In the genomic region with DNA sequence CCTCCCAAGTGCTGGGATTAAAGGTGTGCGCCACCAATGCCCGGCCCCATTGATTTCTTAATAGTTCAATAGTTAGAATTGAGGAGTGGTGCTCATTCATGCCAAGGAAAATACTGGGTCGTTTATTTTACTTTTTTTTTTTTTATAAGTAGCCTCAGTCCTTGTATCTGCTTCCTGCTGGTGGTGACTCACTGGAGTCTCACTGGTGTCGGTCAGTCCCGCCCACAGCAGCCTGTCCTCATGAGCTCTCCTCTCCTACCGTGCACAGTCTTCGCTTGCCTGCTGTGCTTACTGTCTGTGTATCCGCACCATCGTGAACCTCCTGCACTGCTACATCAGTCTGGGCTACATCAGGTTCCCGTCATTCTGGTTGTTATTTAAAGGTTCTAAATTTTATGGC, we compare ENCODE assay signal across 11 mouse cellular contexts. TPM values are rescaled to one million over a fixed set of nuclear protein-coding genes. Genes with fewer than 3 reads are reported as not detected.
DNase-seq lines count a peak whose midpoint lies in the region; ATAC-seq and TF ChIP-seq lines count a peak whose summit lies in the region.
"Had no signal": no experiment of that assay in that cellular context is flagged by ENCODE, and none has a peak within 500 bp of the region (broad histone marks: within the 10 kb centered on the region; RNA-seq: fewer than 3 reads in every experiment).

No protein-coding gene starts in this region.

- H3K9me3 ChIP-seq in intestine, embryonic 15.5 days = no peaks in the 10 kb centered on the region
- H3K9me3 ChIP-seq in hindbrain, embryonic 16.5 days (ENCODE audit: control insufficient read depth, low read length) = no peaks in the 10 kb centered on the region
- H3K9me3 ChIP-seq: lung, embryonic 15.5 days; neural tube, embryonic 13.5 days had no signal

- H3K4me2 ChIP-seq in intestine, embryonic 15.5 days (replicated peaks) = no peak overlapping the region
- no peak overlapping the region for H3K4me2 ChIP-seq in hindbrain, embryonic 16.5 days (ENCODE audit: low read length)
- H3K4me2 ChIP-seq: lung, embryonic 15.5 days; neural tube, embryonic 13.5 days had no signal

- no peaks in the 10 kb centered on the region for H3K27me3 ChIP-seq in intestine, embryonic 15.5 days (replicated peaks)
- H3K27me3 ChIP-seq in hindbrain, embryonic 16.5 days (replicated peaks; ENCODE audit: control insufficient read depth, insufficient read depth, low read length) = no peaks in the 10 kb centered on the region
- H3K27me3 ChIP-seq in thymus, adult 2 months (ENCODE audit: control insufficient read depth, insufficient read depth, low read length) = no peaks in the 10 kb centered on the region
- H3K27me3 ChIP-seq: lung, embryonic 15.5 days; neural tube, embryonic 13.5 days had no signal

- DNase-seq in left cerebral cortex, adult 18-20 months (ENCODE audit: low spot score in 2 of 2) = peak; percentile 25 to 32
- no peak for DNase-seq in left cerebral cortex, adult 2 months (ENCODE audit: extremely low spot score in 1 of 2, low spot score in 2 of 2)
- peak; percentile 60 for DNase-seq in NIH3T3 (ENCODE audit: low read depth)
- peak; percentile 58 for DNase-seq in adrenal gland, postnatal 25 days
- no peak for DNase-seq in thymus, adult 2 months
- no peak for DNase-seq in gastrocnemius, postnatal 4 days (ENCODE audit: low spot score in 2 of 2)
- DNase-seq: heart, postnatal 36 days had no signal

- H3K36me3 ChIP-seq in intestine, embryonic 15.5 days = peaks cover 10% of the 10 kb centered on the region; the same call in 1 of the 2 replicates
- peaks cover 3% of the 10 kb centered on the region for H3K36me3 ChIP-seq in hindbrain, embryonic 16.5 days (ENCODE audit: control insufficient read depth, insufficient read depth, low read length)
- peaks cover 42% of the 10 kb centered on the region for H3K36me3 ChIP-seq in thymus, adult 2 months (ENCODE audit: control insufficient read depth, insufficient read depth, low read length)

- 67% methylated on average over 10 of the region's 10 CpGs for WGBS in intestine, embryonic 15.5 days
- WGBS in hindbrain, embryonic 16.5 days = 70% methylated on average over 10 of the region's 10 CpGs
- WGBS in thymus, adult 2 months = 82% methylated on average over 10 of the region's 10 CpGs

- H3K27ac ChIP-seq in left cerebral cortex, adult 2 months = no peak overlapping the region
- no peak overlapping the region for H3K27ac ChIP-seq in intestine, embryonic 15.5 days
- H3K27ac ChIP-seq in hindbrain, embryonic 16.5 days (ENCODE audit: low read depth, low read length) = no peak overlapping the region
- no peak overlapping the region for H3K27ac ChIP-seq in thymus, adult 2 months (ENCODE audit: control insufficient read depth, insufficient read depth, low read length)
- H3K27ac ChIP-seq: lung, embryonic 15.5 days; neural tube, embryonic 13.5 days had no signal

- TF ChIP-seq CTCF in left cerebral cortex, adult 2 months (IDR thresholded peaks at IDR 0.05) = no peak
- no peak for TF ChIP-seq CTCF in thymus, adult 2 months (IDR thresholded peaks at IDR 0.05; ENCODE audit: borderline replicate concordance, control insufficient read depth, extremely low read depth, insufficient read depth, low read length, poor library complexity)

- no peak overlapping the region for H3K4me3 ChIP-seq in left cerebral cortex, adult 2 months
- no peak overlapping the region for H3K4me3 ChIP-seq in intestine, embryonic 15.5 days (replicated peaks)
- no peak overlapping the region for H3K4me3 ChIP-seq in hindbrain, embryonic 16.5 days (ENCODE audit: low read length)
- H3K4me3 ChIP-seq in thymus, adult 2 months (ENCODE audit: control insufficient read depth, insufficient read depth, low read length) = no peak overlapping the region
- H3K4me3 ChIP-seq: lung, embryonic 15.5 days; neural tube, embryonic 13.5 days had no signal

- ATAC-seq in intestine, embryonic 15.5 days = peak; percentile 76
- no peak for ATAC-seq in hindbrain, embryonic 16.5 days

- H3K9ac ChIP-seq in intestine, embryonic 15.5 days = no peak overlapping the region
- no peak overlapping the region for H3K9ac ChIP-seq in hindbrain, embryonic 16.5 days (ENCODE audit: low read depth, low read length)
- H3K9ac ChIP-seq: lung, embryonic 15.5 days; neural tube, embryonic 13.5 days had no signal

- intact Hi-C loops in left cerebral cortex, adult 2 months (cut with DNase I) = no loop called here

- no peaks in the 10 kb centered on the region for H3K4me1 ChIP-seq in intestine, embryonic 15.5 days (replicated peaks)
- no peaks in the 10 kb centered on the region for H3K4me1 ChIP-seq in hindbrain, embryonic 16.5 days (ENCODE audit: control insufficient read depth, insufficient read depth, low read depth, low read length)
- no peaks in the 10 kb centered on the region for H3K4me1 ChIP-seq in thymus, adult 2 months (replicated peaks; ENCODE audit: control insufficient read depth, insufficient read depth, low read length)
- H3K4me1 ChIP-seq: lung, embryonic 15.5 days had no signal

- no peak for TF ChIP-seq POLR2A in thymus, adult 2 months (IDR thresholded peaks at IDR 0.05; ENCODE audit: control insufficient read depth, extremely low read depth, insufficient read depth, low read length, poor library complexity)

RNA-seq across cellular contexts. Expression of gene Larp4b, which starts 46.5 kb away (rescaled TPM):
- 10 to 100 TPM; 69.3 to 73.4 TPM for total RNA-seq in left cerebral cortex, adult 18-20 months (2021)
- total RNA-seq in left cerebral cortex, adult 2 months (2021) = 10 to 100 TPM; 70.5 to 76.6 TPM
- 66.6 and 75.1 TPM in 2 replicates for total RNA-seq in adrenal gland, postnatal 25 days (2021)
- polyA plus RNA-seq in intestine, embryonic 15.5 days (2015; fragmentation: Nextera tagmentation; extraction: Ambion mirVana) = 37.6 and 38.3 TPM in 2 replicates
- polyA plus RNA-seq in hindbrain, embryonic 16.5 days (2015; fragmentation: Nextera tagmentation; extraction: Ambion mirVana) = 35.0 and 39.2 TPM in 2 replicates
- 24.1 and 34.8 TPM in 2 replicates for polyA plus RNA-seq in thymus, adult 2 months (2012; rRNA removed)
- 10 to 100 TPM; 78.7 to 86.5 TPM for total RNA-seq in gastrocnemius, postnatal 4 days (2021)

Comparison
In these comparisons a context has a peak if more than half of its experiments do, and no peak if none do; other contexts are left out.
1. DNase-seq: peak in left cerebral cortex, adult 18-20 months (2 of 2), NIH3T3 (single experiment) and adrenal gland, postnatal 25 days (single experiment); none in left cerebral cortex, adult 2 months (0 of 2), thymus, adult 2 months (single experiment) and gastrocnemius, postnatal 4 days (0 of 2).